Mouse (Mus musculus): ENCODE data around the gene Ccdc73. TPM values are rescaled to one million over a fixed set of nuclear protein-coding genes. Genes with fewer than 3 reads are reported as not detected.
"Not testable (repeated sequence)": the region's sequence is repeated elsewhere in the genome, so short reads cannot be mapped to it uniquely, and the experiment has no call there.

The Ccdc73 gene
- polyA plus RNA-seq, 1 experiment from 2014 or later: 7.6 TPM

- Histone ChIP-seq H3K27ac (replicated peaks) (no peak overlapping the region), H3K4me2 (no peak overlapping the region), H3K27me3 (replicated peaks) (no peaks in the 10 kb centered on the region), H3K9ac (no peak overlapping the region), H3K4me3 (no peak overlapping the region), H3K36me3 (no peaks in the 10 kb centered on the region), H3K4me1 (no peaks in the 10 kb centered on the region), H3K9me3 (peaks cover 6% of the 10 kb centered on the region; the same call in 1 of the 2 replicates)
- WGBS: 60% methylated on average over 8 of the region's 8 CpGs
- no peak for ATAC-seq (ENCODE audit: extremely low read depth, insufficient number of reproducible peaks, low FRiP score, low TSS enrichment)
These were observed 11.2 kb downstream of the Ccdc73 start for GRCm38 (mm10) chr2:104878794-104879193.

GRCm38 (mm10) chr2:104886109-104886508 lies 18.5 kb downstream of the Ccdc73 start:
- Histone ChIP-seq H3K27ac (replicated peaks) (no peak overlapping the region), H3K4me3 (no peak overlapping the region), H3K4me2 (no peak overlapping the region), H3K9ac (no peak overlapping the region), H3K36me3 (no peaks in the 10 kb centered on the region), H3K27me3 (replicated peaks) (no peaks in the 10 kb centered on the region), H3K4me1 (no peaks in the 10 kb centered on the region), H3K9me3 (no peaks in the 10 kb centered on the region)
- no peak for ATAC-seq (ENCODE audit: extremely low read depth, insufficient number of reproducible peaks, low FRiP score, low TSS enrichment)
- 83% methylated on average over 18 of the region's 18 CpGs for WGBS

GRCm38 (mm10) chr2:104887331-104887730 lies 19.7 kb downstream of the Ccdc73 start:
- H3K27ac ChIP-seq (replicated peaks); H3K27me3 ChIP-seq (replicated peaks); H3K9ac ChIP-seq; H3K4me1 ChIP-seq; H3K4me2 ChIP-seq; H3K36me3 ChIP-seq; H3K9me3 ChIP-seq; H3K4me3 ChIP-seq; ATAC-seq (ENCODE audit: extremely low read depth, insufficient number of reproducible peaks, low FRiP score, low TSS enrichment): not testable (repeated sequence)
- WGBS: 55% methylated on average over 2 of the region's 2 CpGs

- Histone ChIP-seq H3K27me3 (replicated peaks) (no peaks in the 10 kb centered on the region), H3K4me3 (no peak overlapping the region), H3K36me3 (no peaks in the 10 kb centered on the region), H3K4me1 (no peaks in the 10 kb centered on the region), H3K27ac (replicated peaks) (no peak overlapping the region), H3K9me3 (no peaks in the 10 kb centered on the region), H3K4me2 (no peak overlapping the region), H3K9ac (no peak overlapping the region)
- 19% methylated on average over 10 of the region's 10 CpGs for WGBS
- no peak for ATAC-seq (ENCODE audit: extremely low read depth, insufficient number of reproducible peaks, low FRiP score, low TSS enrichment)
These were observed 20.4 kb downstream of the Ccdc73 start for GRCm38 (mm10) chr2:104887882-104888566.

GRCm38 (mm10) chr2:104899975-104900374 lies 32.4 kb downstream of the Ccdc73 start:
- no peak overlapping the region for H3K4me3 ChIP-seq
- no peak for ATAC-seq (ENCODE audit: extremely low read depth, insufficient number of reproducible peaks, low FRiP score, low TSS enrichment)
- WGBS: 73% methylated on average over 2 of the region's 2 CpGs

GRCm38 (mm10) chr2:104915709-104916108 lies 48.1 kb downstream of the Ccdc73 start:
- Histone ChIP-seq H3K27me3 (replicated peaks) (no peaks in the 10 kb centered on the region), H3K9me3 (no peaks in the 10 kb centered on the region), H3K9ac (no peak overlapping the region), H3K4me1 (no peaks in the 10 kb centered on the region), H3K4me3 (no peak overlapping the region), H3K27ac (replicated peaks) (no peak overlapping the region), H3K4me2 (no peak overlapping the region), H3K36me3 (no peaks in the 10 kb centered on the region)
- 79% methylated on average over 3 of the region's 3 CpGs for WGBS
- no peak for ATAC-seq (ENCODE audit: extremely low read depth, insufficient number of reproducible peaks, low FRiP score, low TSS enrichment)

More at GRCm38 (mm10) chr2:104899975-104900374, 32.4 kb downstream of the Ccdc73 start:
- Histone ChIP-seq H3K27ac (replicated peaks) (no peak overlapping the region), H3K36me3 (no peaks in the 10 kb centered on the region), H3K9me3 (peaks cover 4% of the 10 kb centered on the region; the same call in 1 of the 2 replicates), H3K27me3 (replicated peaks) (no peaks in the 10 kb centered on the region), H3K4me1 (no peaks in the 10 kb centered on the region), H3K4me2 (no peak overlapping the region), H3K9ac (no peak overlapping the region)

- ATAC-seq (ENCODE audit: extremely low read depth, insufficient number of reproducible peaks, low FRiP score, low TSS enrichment): no peak
- H3K9me3 ChIP-seq: no peaks in the 10 kb centered on the region
- no peaks in the 10 kb centered on the region for H3K36me3 ChIP-seq
- no peak overlapping the region for H3K4me3 ChIP-seq
- H3K27ac ChIP-seq (replicated peaks): no peak overlapping the region
- peaks cover 10% of the 10 kb centered on the region for H3K4me1 ChIP-seq
- H3K4me2 ChIP-seq: no peak overlapping the region
- no peak overlapping the region for H3K9ac ChIP-seq
- no peaks in the 10 kb centered on the region for H3K27me3 ChIP-seq (replicated peaks)
- 18% methylated on average over 1 of the region's 1 CpGs for WGBS
These were observed 96.9 kb downstream of the Ccdc73 start for GRCm38 (mm10) chr2:104964492-104964891.

- 39% methylated on average over 2 of the region's 2 CpGs for WGBS
- no peak overlapping the region for H3K9ac ChIP-seq
- H3K27me3 ChIP-seq (replicated peaks): no peaks in the 10 kb centered on the region
- no peak overlapping the region for H3K4me3 ChIP-seq
- no peaks in the 10 kb centered on the region for H3K4me1 ChIP-seq
- H3K36me3 ChIP-seq: no peaks in the 10 kb centered on the region
- no peak overlapping the region for H3K4me2 ChIP-seq
- no peak overlapping the region for H3K27ac ChIP-seq (replicated peaks)
- no peak for ATAC-seq (ENCODE audit: extremely low read depth, insufficient number of reproducible peaks, low FRiP score, low TSS enrichment)
- no peaks in the 10 kb centered on the region for H3K9me3 ChIP-seq
These were observed 114.1 kb downstream of the Ccdc73 start for GRCm38 (mm10) chr2:104981712-104982111.

- no peaks in the 10 kb centered on the region for H3K9me3 ChIP-seq
- no peak overlapping the region for H3K4me2 ChIP-seq
- H3K36me3 ChIP-seq: no peaks in the 10 kb centered on the region
- WGBS: 58% methylated on average over 3 of the region's 3 CpGs
- H3K27ac ChIP-seq (replicated peaks): no peak overlapping the region
- no peak overlapping the region for H3K9ac ChIP-seq
- no peaks in the 10 kb centered on the region for H3K4me1 ChIP-seq
- ATAC-seq (ENCODE audit: extremely low read depth, insufficient number of reproducible peaks, low FRiP score, low TSS enrichment): no peak
- H3K27me3 ChIP-seq (replicated peaks): no peaks in the 10 kb centered on the region
- no peak overlapping the region for H3K4me3 ChIP-seq
These were observed 118.2 kb downstream of the Ccdc73 start for GRCm38 (mm10) chr2:104985796-104986195.

GRCm38 (mm10) chr2:104988974-104989373 lies 121.4 kb downstream of the Ccdc73 start:
- no peak for ATAC-seq (ENCODE audit: extremely low read depth, insufficient number of reproducible peaks, low FRiP score, low TSS enrichment)
- H3K4me3 ChIP-seq: no peak overlapping the region
- WGBS: 88% methylated on average over 1 of the region's 1 CpGs
- no peak overlapping the region for H3K27ac ChIP-seq (replicated peaks)
- H3K36me3 ChIP-seq: peaks cover 5% of the 10 kb centered on the region
- no peak overlapping the region for H3K4me2 ChIP-seq
- H3K9ac ChIP-seq: no peak overlapping the region
- no peaks in the 10 kb centered on the region for H3K9me3 ChIP-seq
- H3K27me3 ChIP-seq (replicated peaks): no peaks in the 10 kb centered on the region
- peaks cover 8% of the 10 kb centered on the region; the same call in 1 of the 2 replicates for H3K4me1 ChIP-seq

- Histone ChIP-seq H3K4me1 (peaks cover 8% of the 10 kb centered on the region), H3K9ac (no peak overlapping the region), H3K4me2 (no peak overlapping the region), H3K27me3 (replicated peaks) (no peaks in the 10 kb centered on the region), H3K36me3 (peaks cover 49% of the 10 kb centered on the region), H3K9me3 (no peaks in the 10 kb centered on the region), H3K27ac (replicated peaks) (no peak overlapping the region), H3K4me3 (no peak overlapping the region)
- WGBS: 66% methylated on average over 2 of the region's 2 CpGs
- ATAC-seq (ENCODE audit: extremely low read depth, insufficient number of reproducible peaks, low FRiP score, low TSS enrichment): no peak
These were observed 126.8 kb downstream of the Ccdc73 start for GRCm38 (mm10) chr2:104994436-104994835.

- H3K36me3 ChIP-seq: peaks cover 57% of the 10 kb centered on the region
- no peak for ATAC-seq (ENCODE audit: extremely low read depth, insufficient number of reproducible peaks, low FRiP score, low TSS enrichment)
- no peaks in the 10 kb centered on the region for H3K9me3 ChIP-seq
- no peak overlapping the region for H3K27ac ChIP-seq (replicated peaks)
- WGBS: 80% methylated on average over 3 of the region's 3 CpGs
- H3K4me3 ChIP-seq: no peak overlapping the region
- no peak overlapping the region for H3K9ac ChIP-seq
- H3K4me2 ChIP-seq: no peak overlapping the region
- peaks cover 8% of the 10 kb centered on the region for H3K4me1 ChIP-seq
- H3K27me3 ChIP-seq (replicated peaks): no peaks in the 10 kb centered on the region
These were observed 128.6 kb downstream of the Ccdc73 start for GRCm38 (mm10) chr2:104996201-104996600.
